Mouse (Mus musculus) CH12.LX (cell line): ENCODE results near the gene Iqgap1. TPM values are rescaled to one million over a fixed set of nuclear protein-coding genes. Genes with fewer than 3 reads are reported as not detected.

Experiments
- DNase-seq: peaks from one replicate; pipeline ENCODE4 v3.0.0-alpha.2; 2013; ENCODE audit errors: extremely low read depth
- H3K27ac ChIP-seq: 2 replicates; pipeline ENCODE4 v1.5.1; 2012; ENCODE audit warnings: low read depth, mild to moderate bottlenecking, control low read depth, moderate library complexity; ENCODE audit not compliant: insufficient read depth
- H3K27me3 ChIP-seq: replicated peaks from 2 replicates; pipeline ENCODE3; 2012; ENCODE audit warnings: inconsistent platforms
- H3K36me3 ChIP-seq, 2 experiments: replicated peaks in 1 of 2; 2 replicates each; pipeline versions ENCODE3 to v1.6.1; 2012; ENCODE audit warnings: inconsistent platforms in 1 of 2, low read length in 1 of 2, mild to moderate bottlenecking in 1 of 2, mixed read lengths in 1 of 2, moderate library complexity in 1 of 2; ENCODE audit not compliant: control insufficient read depth in 1 of 2, insufficient read depth in 1 of 2
- H3K4me1 ChIP-seq, 2 experiments: 2 replicates each; pipeline ENCODE4 v1.6.1; 2012; ENCODE audit warnings: inconsistent platforms in 1 of 2, moderate library complexity in 1 of 2; ENCODE audit not compliant: insufficient read depth in 2 of 2, control insufficient read depth in 1 of 2
- H3K4me2 ChIP-seq: 2 replicates; pipeline ENCODE4 v1.6.1; 2012; ENCODE audit warnings: low read depth, mild to moderate bottlenecking, control low read depth; ENCODE audit not compliant: poor library complexity, insufficient read depth, severe bottlenecking
- H3K4me3 ChIP-seq, 3 experiments: fragments of 150-350 bp in 1 of 3; sonication (generic) in 1 of 3; replicated peaks in 1 of 3; 2 replicates each; pipeline versions ENCODE3 to v1.5.1; 2011 to 2012; ENCODE audit warnings: low read depth in 2 of 3, low read length in 2 of 3, mild to moderate bottlenecking in 2 of 3, moderate library complexity in 2 of 3, control low read depth in 1 of 3, improper control_type of control experiment in 1 of 3, inconsistent platforms in 1 of 3, mixed read lengths in 1 of 3; ENCODE audit not compliant: poor library complexity in 1 of 3
- H3K79me2 ChIP-seq: replicated peaks from 2 replicates; pipeline ENCODE4 v1.6.1; 2012; ENCODE audit warnings: mild to moderate bottlenecking, moderate library complexity; ENCODE audit not compliant: control insufficient read depth, poor library complexity, insufficient read depth, severe bottlenecking; ENCODE audit errors: extremely low read depth
- H3K9ac ChIP-seq: 2 replicates; pipeline ENCODE4 v1.6.1; 2012; ENCODE audit warnings: low read depth, mild to moderate bottlenecking, control low read depth, moderate library complexity; ENCODE audit not compliant: insufficient read depth
- H3K9me3 ChIP-seq: replicated peaks from 2 replicates; pipeline ENCODE3; 2012; ENCODE audit warnings: low read length, inconsistent platforms, mixed read lengths
- BHLHE40 ChIP-seq: IDR thresholded peaks from 2 replicates; pipeline ENCODE4 v1.6.1; 2011; ENCODE audit warnings: mild to moderate bottlenecking, low read depth, low read length, improper control_type of control experiment
- CHD1 ChIP-seq: IDR thresholded peaks from 2 replicates; pipeline ENCODE4 v1.6.1; 2012; ENCODE audit warnings: low read depth, low read length, improper control_type of control experiment, inconsistent platforms
- CHD2 ChIP-seq: IDR thresholded peaks from 2 replicates; pipeline ENCODE4 v1.6.1; 2011; ENCODE audit warnings: low read length, improper control_type of control experiment
- ELF1 ChIP-seq: IDR thresholded peaks from 2 replicates; pipeline ENCODE4 v1.6.1; 2014; ENCODE audit warnings: low read depth, mild to moderate bottlenecking, inconsistent platforms, low read length, improper control_type of control experiment
- EP300 ChIP-seq: IDR thresholded peaks from 2 replicates; pipeline ENCODE4 v1.6.1; 2011; ENCODE audit warnings: low read length, improper control_type of control experiment
- ETS1 ChIP-seq: conservative IDR thresholded peaks from 2 replicates; pipeline ENCODE4 v1.6.1; 2012; ENCODE audit warnings: low read depth, mild to moderate bottlenecking, inconsistent platforms, low read length, improper control_type of control experiment, moderate library complexity
- GABPA ChIP-seq: IDR thresholded peaks from 2 replicates; pipeline ENCODE4 v1.6.1; 2012; ENCODE audit warnings: low read depth, low read length, improper control_type of control experiment, inconsistent platforms; ENCODE audit not compliant: insufficient replicate concordance
- HCFC1 ChIP-seq: IDR thresholded peaks from 2 replicates; pipeline ENCODE4 v1.6.1; 2012; ENCODE audit warnings: low read depth, mild to moderate bottlenecking, inconsistent platforms, low read length, improper control_type of control experiment
- IRF4 ChIP-seq: IDR thresholded peaks from 2 replicates; pipeline ENCODE4 v1.6.1; 2014; ENCODE audit warnings: low read depth, mild to moderate bottlenecking, inconsistent platforms, low read length, improper control_type of control experiment
- JUN ChIP-seq: IDR thresholded peaks from 2 replicates; pipeline ENCODE4 v1.6.1; 2011; ENCODE audit warnings: low read depth, mild to moderate bottlenecking, low read length, improper control_type of control experiment, moderate library complexity; ENCODE audit not compliant: insufficient read depth
- JUND ChIP-seq: conservative IDR thresholded peaks from 2 replicates; pipeline ENCODE4 v1.6.1; 2011; ENCODE audit warnings: low read depth, low read length, improper control_type of control experiment
- MAFK ChIP-seq: IDR thresholded peaks from 2 replicates; pipeline ENCODE4 v1.6.1; 2011; ENCODE audit warnings: low read length, improper control_type of control experiment; ENCODE audit not compliant: insufficient replicate concordance
- MAX ChIP-seq: IDR thresholded peaks from 2 replicates; pipeline ENCODE4 v1.6.1; 2011; ENCODE audit warnings: low read length, improper control_type of control experiment
- MEF2A ChIP-seq: IDR thresholded peaks from 2 replicates; pipeline ENCODE4 v1.6.1; 2014; ENCODE audit warnings: low read depth, mild to moderate bottlenecking, inconsistent platforms, low read length, improper control_type of control experiment, borderline replicate concordance
- MXI1 ChIP-seq: IDR thresholded peaks from 2 replicates; pipeline ENCODE4 v1.6.1; 2011; ENCODE audit warnings: mild to moderate bottlenecking, low read depth, low read length, improper control_type of control experiment
- MYC ChIP-seq: IDR thresholded peaks from 2 replicates; pipeline ENCODE4 v1.6.1; 2011; ENCODE audit warnings: low read depth, mild to moderate bottlenecking, improper control_type of control experiment, low read length
- NELFE ChIP-seq: IDR thresholded peaks from 2 replicates; pipeline ENCODE4 v1.6.1; 2011; ENCODE audit warnings: low read depth, low read length, improper control_type of control experiment
- POLR2A ChIP-seq: IDR thresholded peaks from 2 replicates; pipeline ENCODE4 v1.6.1; 2011; ENCODE audit warnings: low read depth, mild to moderate bottlenecking, improper control_type of control experiment, low read length
- POLR2AphosphoS2 ChIP-seq: IDR thresholded peaks from 2 replicates; pipeline ENCODE4 v1.6.1; 2011; ENCODE audit warnings: low read depth, low read length, improper control_type of control experiment
- RAD21 ChIP-seq: IDR thresholded peaks from 2 replicates; pipeline ENCODE4 v1.6.1; 2011; ENCODE audit warnings: low read depth, mild to moderate bottlenecking, low read length, improper control_type of control experiment, moderate library complexity
- RCOR1 ChIP-seq: conservative IDR thresholded peaks from 2 replicates; pipeline ENCODE4 v1.6.1; 2012; ENCODE audit warnings: low read depth, mild to moderate bottlenecking, inconsistent platforms, low read length, improper control_type of control experiment
- SIN3A ChIP-seq: IDR thresholded peaks from 2 replicates; pipeline ENCODE4 v1.6.1; 2012; ENCODE audit warnings: low read length, improper control_type of control experiment, inconsistent platforms
- TBP ChIP-seq: conservative IDR thresholded peaks from 2 replicates; pipeline ENCODE4 v1.6.1; 2011; ENCODE audit warnings: low read depth, low read length, improper control_type of control experiment
- TCF12 ChIP-seq: IDR thresholded peaks from 2 replicates; pipeline ENCODE4 v1.6.1; 2014; ENCODE audit warnings: low read depth, mild to moderate bottlenecking, inconsistent platforms, low read length, improper control_type of control experiment
- USF1 ChIP-seq: IDR thresholded peaks from 2 replicates; pipeline ENCODE4 v1.6.1; 2014; ENCODE audit warnings: low read depth, mild to moderate bottlenecking, inconsistent platforms, low read length, improper control_type of control experiment
- USF2 ChIP-seq: conservative IDR thresholded peaks from 2 replicates; pipeline ENCODE4 v1.6.1; 2011; ENCODE audit warnings: low read depth, low read length, improper control_type of control experiment
- ZC3H11A ChIP-seq: IDR thresholded peaks from 2 replicates; pipeline ENCODE4 v1.6.1; 2012; ENCODE audit warnings: low read depth, mild to moderate bottlenecking, inconsistent platforms, low read length, improper control_type of control experiment
- ZNF384 ChIP-seq: IDR thresholded peaks from 2 replicates; pipeline ENCODE4 v1.6.1; 2012; ENCODE audit warnings: low read depth, low read length, improper control_type of control experiment, inconsistent platforms
- dilution Hi-C: fragments of 300-500 bp; cut with MboI; formaldehyde crosslinking; loops from 2 replicates; pipeline ENCODE4 v1.14.3; 2020; ENCODE audit warnings: low sequenced_read_pairs; ENCODE audit not compliant: extremely low pct_unique_long_range_greater_than_20kb, extremely low pct_ligation_motif_present
- in situ Hi-C: fragments of 300-500 bp; cut with MboI; formaldehyde crosslinking; loops from 3 replicates; pipeline ENCODE4 v1.14.3; 2019; ENCODE audit warnings: low sequenced_read_pairs, low pct_ligation_motif_present, low pct_unique_long_range_greater_than_20kb, mixed read lengths
- polyA plus RNA-seq: library from polyadenylated mRNA; unstranded; fragments of >175 nt; gene quantifications from 2 replicates; pipeline ENCODE4 v1.2.1, GENCODE M21; 2012; ENCODE audit warnings: low read depth; ENCODE audit not compliant: insufficient read length
- total RNA-seq, 2 experiments: library from RNA; depleted of rRNA; stranded (reverse); fragments of 300-350 nt in 1 of 2; fragments of >200 nt in 1 of 2; gene quantifications; 2 replicates each; pipeline ENCODE4 v1.2.3; 2012 to 2014

The Iqgap1 gene
- total and polyA plus RNA-seq, 3 experiments: 49.6 to 126 (median 77.0) TPM

- no peak for TF ChIP-seq GABPA
- TF ChIP-seq POLR2A: peak; percentile 60
- TF ChIP-seq USF2: no peak
- peak; percentile 17 for TF ChIP-seq RAD21
- peak; percentile 58; the same call in 1 of the 2 replicates for TF ChIP-seq TBP
- TF ChIP-seq ETS1: peak; percentile 85
- peak; percentile 28; the same call in 1 of the 2 replicates for TF ChIP-seq HCFC1
- TF ChIP-seq POLR2AphosphoS2: no peak
- TF ChIP-seq, all 38 proteins: peak for 19
Observed at GRCm38 (mm10) chr7:80766861-80767312, 58.9 kb downstream of the Iqgap1 start (continued).

GRCm38 (mm10) chr7:80766072-80766471, 59.7 kb downstream of the Iqgap1 start:
- Histone ChIP-seq H3K4me2 (no peak overlapping the region), H3K79me2 (peaks cover 17% of the 10 kb centered on the region), H3K36me3 (peaks cover 26 to 71% of the 10 kb centered on the region in 2 experiments), H3K9ac (no peak overlapping the region), H3K27ac (peak overlapping the region; percentile 71), H3K4me3 (no peak overlapping the region), H3K4me1 (peaks cover 38 to 87% of the 10 kb centered on the region in 2 experiments), H3K27me3 (no peaks in the 10 kb centered on the region), H3K9me3 (no peaks in the 10 kb centered on the region)
- TF ChIP-seq ZNF384 (no peak), JUN (peak; percentile 89), CHD1 (no peak), MYC (peak; percentile 98), MAX (peak; percentile 88), RCOR1 (no peak; the same call in 1 of the 2 replicates), EP300 (peak; percentile 98), CHD2 (no peak; the same call in 1 of the 2 replicates), MAFK (peak; percentile 75), MEF2A (peak; percentile 71), TBP (0 out of 2 replicates have a peak, but pooled peaks have one; percentile 34), MXI1 (peak; percentile 96), NELFE (no peak), GABPA (no peak), SIN3A (peak; percentile 90), BHLHE40 (peak; percentile 98), JUND (peak; percentile 93), ZC3H11A (no peak), POLR2A (peak; percentile 35; the same call in 1 of the 2 replicates), ETS1 (peak; percentile 97), POLR2AphosphoS2 (0 out of 2 replicates have a peak, but pooled peaks have one; percentile 27), TCF12 (peak; percentile 97), USF1 (no peak), IRF4 (peak; percentile 96), ELF1 (peak; percentile 74)
- peak; percentile 91 for DNase-seq
- in situ Hi-C loops: no loop called here
- dilution Hi-C loops: no loop called here
